Mouse (Mus musculus) lung, postnatal 0 days (tissue): ENCODE measurements around the gene Pars2. TPM values are rescaled to one million over a fixed set of nuclear protein-coding genes. Genes with fewer than 3 reads are reported as not detected.

Experiments
- ATAC-seq: fragments of 200-750 bp; cut with Nextera tagmentation; 2 replicates; pipeline ENCODE4 v1.8.0; 2017; ENCODE audit warnings: moderate library complexity
- DNase-seq: peaks from one replicate; pipeline ENCODE4 v3.0.0-alpha.2; 2016; ENCODE audit warnings: low spot score
- H3K27ac ChIP-seq: fragments of 300-500 bp; sonication (generic); 2 replicates; pipeline ENCODE4 v1.5.1; 2014; ENCODE audit warnings: antibody characterized with exemption, mild to moderate bottlenecking, low read length, mixed read lengths
- H3K27me3 ChIP-seq: fragments of 300-500 bp; sonication (generic); replicated peaks from 2 replicates; pipeline ENCODE4 v1.6.1; 2014; ENCODE audit warnings: low read length, mixed read lengths; ENCODE audit not compliant: insufficient read depth
- H3K36me3 ChIP-seq: fragments of 300-500 bp; sonication (generic); 2 replicates; pipeline ENCODE4 v1.6.1; 2014; ENCODE audit warnings: low read length, mixed read lengths; ENCODE audit not compliant: insufficient read depth
- H3K4me1 ChIP-seq: fragments of 300-500 bp; sonication (generic); 2 replicates; pipeline ENCODE4 v1.6.1; 2014; ENCODE audit warnings: antibody characterized with exemption, low read depth, low read length, mixed read lengths; ENCODE audit not compliant: insufficient read depth
- H3K4me2 ChIP-seq: fragments of 300-500 bp; sonication (generic); replicated peaks from 2 replicates; pipeline ENCODE4 v1.6.1; 2014; ENCODE audit warnings: low read depth, mild to moderate bottlenecking, low read length, moderate library complexity, mixed read lengths
- H3K4me3 ChIP-seq: fragments of 300-500 bp; sonication (generic); 2 replicates; pipeline ENCODE4 v1.5.1; 2014; ENCODE audit warnings: low read depth, low read length
- H3K9ac ChIP-seq: fragments of 300-500 bp; sonication (generic); replicated peaks from 2 replicates; pipeline ENCODE4 v1.6.1; 2014; ENCODE audit warnings: low read depth, mild to moderate bottlenecking
- H3K9me3 ChIP-seq: fragments of 300-500 bp; sonication (generic); 2 replicates; pipeline ENCODE4 v1.6.1; 2016; ENCODE audit warnings: low read length, mixed read lengths
- CTCF ChIP-seq: IDR thresholded peaks from 2 replicates; pipeline ENCODE4 v1.5.1; 2016; ENCODE audit warnings: antibody characterized with exemption, mild to moderate bottlenecking
- EP300 ChIP-seq: IDR thresholded peaks from 2 replicates; pipeline ENCODE4 v1.6.1; 2016; ENCODE audit warnings: antibody characterized with exemption, mild to moderate bottlenecking, control low read depth
- WGBS: fragments of 180-500 bp; shearing (Covaris S2); extraction: QIAGEN DNeasy Blood & Tissue Kit; methylation state at CpG from one replicate; pipeline ENCODE4 v1.1.7; 2014; 5-methylcytosine and 5-hydroxymethylcytosine counted together
- polyA plus RNA-seq: library from polyadenylated mRNA; unstranded; fragments of >200 nt; fragmentation: Nextera tagmentation; extraction: Ambion mirVana; gene quantifications from 2 replicates; pipeline ENCODE4 v1.2.1, GENCODE M21; 2015

Gene Pars2
- polyA plus RNA-seq, 1 experiment from 2014 or later: 5.2 TPM

DNA sequence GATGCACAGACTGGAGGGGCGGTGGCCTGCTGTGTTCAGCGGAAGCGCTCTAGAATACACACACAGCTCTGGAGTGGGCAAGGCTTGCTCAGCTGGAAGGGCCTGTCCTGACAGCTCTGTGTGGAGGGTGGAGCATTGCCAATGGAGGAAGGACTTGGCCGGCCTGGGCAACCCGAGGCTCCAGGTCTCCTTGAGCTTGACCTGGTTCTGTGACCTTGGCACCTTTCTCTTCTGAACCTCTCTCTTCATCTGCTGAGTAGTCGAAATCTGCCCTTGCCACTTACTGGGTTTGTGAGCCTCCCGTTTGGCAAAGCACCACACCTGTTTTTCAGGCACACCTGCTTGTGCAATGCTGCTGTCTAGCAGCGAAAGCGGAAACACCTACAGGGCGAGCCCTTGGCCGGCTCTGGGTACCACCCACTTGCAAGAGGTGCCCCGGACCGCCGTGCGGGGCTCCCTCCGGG is 28.8 kb upstream of the Pars2 start, which contains the start of gene Ttc22:
Ttc22 (plus strand) TSS at position 403 of the 464 bp plus-strand sequence.
- Histone ChIP-seq H3K27me3 (peaks cover 14% of the 10 kb centered on the region), H3K36me3 (no peaks in the 10 kb centered on the region), H3K9me3 (no peaks in the 10 kb centered on the region), H3K4me2 (peak within 1 kb of the TSS; percentile 57), H3K9ac (no peak within 1 kb of the TSS), H3K4me1 (peaks cover 2% of the 10 kb centered on the region; the same call in 1 of the 2 replicates), H3K4me3 (peak within 1 kb of the TSS; percentile 31; the same call in 1 of the 2 replicates), H3K27ac (no peak within 1 kb of the TSS)
- TF ChIP-seq EP300 (no peak), CTCF (no peak)
- DNase-seq: peak; percentile 57
- ATAC-seq: peak; percentile 86
- WGBS: 13% methylated on average over 16 of the region's 16 CpGs

DNA sequence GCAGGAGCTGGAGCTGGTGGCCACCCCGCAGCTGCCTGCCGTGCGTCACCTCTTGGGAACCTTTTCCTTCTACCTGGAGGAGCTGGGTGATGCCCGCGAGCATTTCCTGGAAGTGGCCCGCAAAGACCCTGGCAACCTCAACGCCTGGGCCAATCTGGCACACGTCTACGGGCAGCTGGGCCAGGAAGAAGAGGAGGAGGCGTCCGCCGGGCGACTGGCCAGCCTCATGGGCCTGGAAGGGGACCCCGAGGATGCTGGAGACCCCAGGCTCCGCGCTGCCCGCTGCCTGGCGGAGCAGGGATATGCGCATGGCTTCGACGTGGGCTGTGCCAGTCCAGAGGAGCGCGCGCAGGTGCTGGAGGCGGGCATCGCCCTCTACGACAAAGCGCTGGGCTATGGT is 28.2 kb upstream of the Pars2 start:
- peak overlapping the region; percentile 31; the same call in 1 of the 2 replicates for H3K4me3 ChIP-seq
- no peak for DNase-seq
- 0 out of 2 replicates have a peak, but pooled peaks have one; percentile 4 for ATAC-seq
- no peak overlapping the region for H3K9ac ChIP-seq
- no peaks in the 10 kb centered on the region for H3K36me3 ChIP-seq
- TF ChIP-seq CTCF: no peak
- WGBS: 31% methylated on average over 26 of the region's 28 CpGs
- H3K27ac ChIP-seq: no peak overlapping the region
- peak overlapping the region; percentile 57 for H3K4me2 ChIP-seq
- no peaks in the 10 kb centered on the region for H3K4me1 ChIP-seq
- H3K27me3 ChIP-seq: peaks cover 11% of the 10 kb centered on the region
- H3K9me3 ChIP-seq: no peaks in the 10 kb centered on the region

DNA sequence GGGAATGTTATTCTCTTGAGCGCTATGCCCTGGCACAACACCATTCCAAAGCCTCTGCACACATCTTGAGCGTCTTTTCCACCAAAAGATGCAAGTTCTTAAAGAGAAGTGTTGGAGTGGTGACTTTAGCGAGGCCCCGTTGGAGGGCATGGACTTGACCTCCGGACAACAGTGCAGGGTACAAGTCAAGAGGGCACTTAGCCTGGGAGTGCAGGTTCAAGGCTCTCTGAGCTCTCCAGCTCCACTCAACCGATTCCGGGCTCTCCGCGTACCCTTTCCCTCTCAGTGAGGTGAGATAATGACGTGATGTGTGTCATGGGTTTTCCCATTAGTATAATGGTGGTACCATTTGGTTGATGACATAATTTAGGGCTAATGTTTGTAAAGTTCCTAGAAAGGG is 26.6 kb upstream of the Pars2 start:
- ATAC-seq (no peak), DNase-seq (no peak)
- no peaks in the 10 kb centered on the region for H3K4me1 ChIP-seq
- no peak for TF ChIP-seq EP300
- TF ChIP-seq CTCF: no peak
- peaks cover 9% of the 10 kb centered on the region; the same call in 1 of the 2 replicates for H3K27me3 ChIP-seq
- H3K27ac ChIP-seq: no peak overlapping the region
- no peak overlapping the region for H3K4me2 ChIP-seq
- H3K9ac ChIP-seq: no peak overlapping the region
- H3K9me3 ChIP-seq: no peaks in the 10 kb centered on the region
- no peaks in the 10 kb centered on the region for H3K36me3 ChIP-seq
- WGBS: 66% methylated on average over 10 of the region's 10 CpGs
- no peak overlapping the region for H3K4me3 ChIP-seq

DNA sequence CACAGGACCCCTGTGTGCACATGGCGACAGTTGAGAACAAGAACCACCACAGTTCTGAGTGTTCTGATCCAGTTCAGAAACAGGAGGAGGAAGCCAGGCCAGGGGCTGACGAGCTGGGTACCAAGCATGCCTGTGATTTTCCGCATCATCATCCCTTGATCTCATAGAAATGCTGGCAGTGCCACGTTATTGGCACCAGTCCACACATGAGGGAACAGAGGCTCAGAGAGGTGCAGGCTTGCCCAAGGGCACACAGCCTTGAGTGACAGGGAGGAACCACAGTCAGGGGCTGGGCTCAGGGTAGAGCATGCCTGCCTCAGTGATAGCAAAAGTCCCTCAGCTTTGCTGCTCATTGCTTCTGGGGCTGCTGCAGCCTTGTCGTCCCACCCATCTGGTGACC is 23.1 kb upstream of the Pars2 start:
- TF ChIP-seq EP300 (no peak), CTCF (no peak)
- Histone ChIP-seq H3K4me2 (no peak overlapping the region), H3K27ac (no peak overlapping the region), H3K36me3 (no peaks in the 10 kb centered on the region), H3K9ac (no peak overlapping the region), H3K4me3 (no peak overlapping the region), H3K27me3 (peaks cover 2% of the 10 kb centered on the region; the same call in 1 of the 2 replicates), H3K4me1 (no peaks in the 10 kb centered on the region), H3K9me3 (no peaks in the 10 kb centered on the region)
- ATAC-seq (no peak), DNase-seq (no peak)
- 72% methylated on average over 5 of the region's 5 CpGs for WGBS

DNA sequence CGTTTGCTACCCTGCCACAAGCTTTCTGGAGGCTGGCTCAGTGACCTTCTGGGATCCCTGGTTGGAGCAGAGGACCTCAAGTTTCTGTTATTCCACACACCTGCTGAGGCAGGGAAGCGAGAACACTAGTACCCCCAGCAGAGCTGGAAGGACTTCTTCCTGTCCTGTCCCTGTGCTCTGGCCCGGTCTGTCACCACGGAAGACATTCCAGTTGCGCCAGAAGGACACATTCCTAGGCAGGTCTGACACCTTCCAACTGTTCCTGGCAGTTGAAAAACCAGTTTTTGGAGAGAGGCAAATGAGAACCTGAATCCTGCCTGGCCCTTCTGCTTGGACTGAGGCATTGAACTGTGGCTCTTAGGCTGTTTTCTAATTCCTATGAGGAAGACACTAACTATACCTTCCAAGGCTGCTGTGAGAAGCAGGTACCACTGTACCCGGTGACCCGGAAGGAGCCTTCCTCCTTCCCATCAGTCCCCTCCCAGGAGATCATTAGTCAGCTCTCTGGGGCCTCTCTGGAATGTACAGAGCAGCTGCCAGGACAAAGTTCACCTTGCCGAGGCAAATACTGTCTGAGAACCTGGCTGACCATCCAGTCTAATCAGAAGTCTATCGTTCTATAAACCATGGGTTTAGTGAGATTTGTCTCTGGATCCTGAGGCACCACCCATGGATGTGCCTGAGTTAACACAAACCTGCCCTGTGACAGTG is 22.1 kb upstream of the Pars2 start:
- peak; percentile 47 for DNase-seq
- Histone ChIP-seq H3K4me2 (no peak overlapping the region), H3K4me3 (no peak overlapping the region)

DNA sequence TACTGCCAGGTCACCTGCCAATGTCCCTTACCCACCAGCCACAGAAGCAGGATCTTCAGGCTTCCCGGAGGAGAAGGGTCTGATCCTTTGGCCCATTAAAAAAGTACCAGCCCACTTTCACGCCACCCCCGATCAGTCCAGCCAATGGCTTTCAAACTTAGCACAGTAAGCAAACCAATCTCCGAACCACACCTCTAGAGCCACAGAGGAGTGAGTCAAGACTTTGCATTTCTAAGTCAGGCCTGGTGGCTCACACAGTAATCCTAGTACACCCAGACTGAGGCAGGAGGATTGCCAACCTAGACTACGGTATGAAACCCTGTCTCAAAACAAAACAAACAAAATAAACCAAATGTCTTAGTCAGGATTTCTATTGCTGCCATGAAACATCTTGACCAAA is 21.5 kb upstream of the Pars2 start:
- no peak overlapping the region for H3K4me3 ChIP-seq
- DNase-seq (no peak), ATAC-seq (no peak)
- H3K36me3 ChIP-seq: no peaks in the 10 kb centered on the region
- H3K9me3 ChIP-seq: no peaks in the 10 kb centered on the region
- H3K4me2 ChIP-seq: no peak overlapping the region
- no peak overlapping the region for H3K27ac ChIP-seq
- whole genome bisulfite sequencing: 42% methylated on average over 5 of the region's 5 CpGs
- TF ChIP-seq CTCF: no peak
- no peak for TF ChIP-seq EP300
- no peak overlapping the region for H3K9ac ChIP-seq
- H3K4me1 ChIP-seq: no peaks in the 10 kb centered on the region
- no peaks in the 10 kb centered on the region for H3K27me3 ChIP-seq

More for the DNA sequence above, 22.1 kb upstream of the Pars2 start:
- 22% methylated on average over 9 of the region's 9 CpGs for WGBS
- Histone ChIP-seq H3K9me3 (no peaks in the 10 kb centered on the region), H3K9ac (no peak overlapping the region), H3K36me3 (no peaks in the 10 kb centered on the region), H3K4me1 (no peaks in the 10 kb centered on the region), H3K27ac (no peak overlapping the region), H3K27me3 (no peaks in the 10 kb centered on the region)
- no peak for TF ChIP-seq EP300
- TF ChIP-seq CTCF: no peak
- ATAC-seq: peak; percentile 59
